Mouse (Mus musculus): ENCODE results near the gene Qser1. TPM values are rescaled to one million over a fixed set of nuclear protein-coding genes. Genes with fewer than 3 reads are reported as not detected.
"Not testable (repeated sequence)": the region's sequence is repeated elsewhere in the genome, so short reads cannot be mapped to it uniquely, and the experiment has no call there.

Qser1 gene
- 6.1 and 6.9 TPM in 2 replicates for polyA plus RNA-seq (2012; rRNA removed)

DNA sequence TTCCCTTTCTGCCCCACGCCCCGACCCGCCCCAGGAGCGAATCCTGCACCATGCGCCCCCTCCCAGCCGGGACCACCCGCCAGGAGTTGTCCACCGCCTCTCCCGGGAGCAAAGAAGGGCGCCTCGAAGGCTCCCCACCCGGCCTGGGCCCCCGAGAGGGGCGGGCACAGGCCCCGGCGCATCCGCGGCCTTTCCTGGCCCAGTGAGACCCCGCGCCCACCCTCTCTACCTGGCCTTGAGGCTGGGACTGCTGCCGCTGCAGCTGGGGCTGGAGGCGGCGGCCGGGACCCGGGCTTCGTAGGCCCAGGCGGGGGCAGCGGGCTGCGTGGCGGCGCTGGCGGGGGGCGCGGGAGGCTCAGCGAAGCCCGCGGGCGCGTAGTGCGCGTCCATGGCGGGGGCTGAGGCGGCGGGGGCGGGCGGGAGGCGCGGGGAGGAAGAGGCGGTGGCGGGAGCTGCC, at the start of gene Qser1:
Qser1 (minus strand) TSS at position 390 of the 457 bp plus-strand sequence.
- DNase-seq (ENCODE audit: extremely low spot score in 1 of 2, low spot score in 1 of 2): no peak

DNA sequence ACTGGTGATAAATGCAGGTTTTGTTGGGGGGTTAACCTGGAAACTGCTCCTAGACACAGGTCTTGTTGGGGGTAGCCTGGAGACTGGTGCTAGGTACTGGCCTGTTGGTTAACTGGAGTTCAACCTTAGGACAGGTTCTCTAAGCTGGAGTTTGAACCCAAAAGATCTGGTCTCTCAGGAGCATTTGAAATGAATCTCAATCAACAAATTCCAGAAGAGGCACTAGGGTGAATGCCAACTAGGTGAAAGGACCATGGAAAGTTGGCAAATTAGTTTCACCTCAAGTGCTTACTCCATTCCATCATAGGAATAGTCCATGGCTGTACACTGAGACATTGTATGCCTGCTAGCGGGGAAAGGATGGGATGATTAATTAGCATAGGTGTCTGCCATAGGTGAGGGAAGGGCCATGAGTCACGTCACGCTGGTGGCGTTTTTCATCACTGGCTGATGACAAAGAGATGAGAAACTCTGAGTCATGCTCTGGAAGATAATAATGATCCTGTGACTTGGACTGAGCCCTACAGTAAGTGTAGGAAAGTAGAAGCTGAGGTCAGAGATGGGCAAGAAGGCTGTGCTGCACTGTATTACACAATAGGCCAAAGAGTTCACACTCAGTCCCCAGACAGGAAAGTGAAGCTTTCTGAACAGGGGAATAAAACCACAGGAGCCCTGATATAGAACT, 47.8 kb upstream of the Qser1 start:
- no peak for DNase-seq (ENCODE audit: extremely low spot score in 1 of 2, low spot score in 1 of 2)

DNA sequence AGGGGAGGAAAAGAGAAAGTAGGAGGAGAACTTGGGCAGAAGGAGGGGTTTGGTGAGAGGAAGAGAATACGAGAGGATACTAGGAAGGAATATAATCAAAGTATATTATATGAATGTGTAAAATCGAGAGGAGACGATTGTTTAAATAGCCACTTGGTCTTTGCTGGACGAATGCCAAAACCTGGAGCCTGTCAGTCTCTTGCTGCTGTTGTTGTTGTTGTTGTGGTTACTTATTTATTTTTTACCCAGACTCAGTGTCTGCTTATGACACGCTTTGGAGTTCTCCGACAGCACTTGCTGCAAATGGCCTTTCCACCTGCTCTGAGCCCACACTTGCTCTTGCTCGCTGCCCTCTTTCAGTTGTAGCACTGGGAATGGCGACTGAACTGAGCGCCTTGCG, 43.9 kb upstream of the Qser1 start:
- DNase-seq (ENCODE audit: extremely low spot score in 1 of 2, low spot score in 1 of 2): no peak

DNA sequence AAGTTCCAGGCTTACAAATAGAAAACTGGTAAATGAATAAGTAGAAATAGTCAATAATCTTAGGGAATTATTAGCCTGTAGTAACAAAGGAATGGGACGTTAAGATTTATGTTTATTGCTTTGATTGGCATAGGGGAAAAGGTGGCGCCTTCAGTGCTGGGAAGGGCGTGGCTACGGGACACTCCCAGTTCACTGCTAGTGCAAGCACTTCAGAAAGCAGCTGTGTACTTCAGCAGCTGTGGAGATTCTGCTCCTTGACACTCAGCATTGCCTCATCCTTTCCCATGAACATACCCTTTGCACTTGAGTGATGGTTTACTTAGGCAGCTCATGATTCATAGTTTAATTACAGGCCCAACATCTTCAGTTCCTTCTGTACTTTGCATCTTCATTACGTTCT, 42.5 kb upstream of the Qser1 start:
- DNase-seq (ENCODE audit: extremely low spot score in 1 of 2, low spot score in 1 of 2): no peak

DNA sequence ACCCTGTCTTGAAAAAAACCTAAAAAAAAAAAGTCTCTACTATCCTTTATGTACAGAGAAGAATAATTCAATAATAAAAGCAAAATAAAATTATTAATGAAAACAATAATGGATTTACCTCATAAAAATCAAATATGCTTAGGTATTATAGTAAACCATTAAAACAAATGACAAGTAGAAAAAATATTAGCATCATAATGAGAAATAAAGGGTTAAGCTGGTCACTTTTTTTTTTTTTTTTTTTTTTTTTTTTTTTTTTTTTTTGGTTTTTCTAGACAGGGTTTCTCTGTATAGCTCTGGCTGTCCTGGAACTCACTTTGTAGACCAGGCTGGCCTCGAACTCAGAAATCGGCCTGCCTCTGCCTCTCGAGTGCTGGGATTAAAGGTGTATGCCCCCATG, 41.5 kb upstream of the Qser1 start:
- DNase-seq (ENCODE audit: extremely low spot score in 1 of 2, low spot score in 1 of 2): not testable (repeated sequence)

DNA sequence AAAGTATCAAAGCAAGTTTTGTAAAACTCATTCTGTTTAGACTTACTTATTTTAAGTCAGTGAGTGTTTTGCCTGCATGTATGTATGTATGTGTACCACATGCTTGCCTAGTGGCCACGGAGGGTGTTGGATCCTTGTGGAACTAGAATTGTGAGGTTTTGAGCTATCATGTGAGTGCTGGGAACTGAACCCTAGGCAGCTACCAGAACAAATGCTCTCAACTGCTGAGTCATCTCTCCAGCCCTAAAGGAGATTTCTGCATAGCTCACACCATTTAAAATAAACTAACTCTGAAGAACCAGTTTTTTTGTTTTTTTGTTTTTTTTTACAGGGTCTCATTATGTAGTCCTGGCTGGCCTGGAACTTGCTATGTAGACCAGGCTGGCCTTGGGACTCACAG, 39.7 kb upstream of the Qser1 start:
- no peak for DNase-seq (ENCODE audit: extremely low spot score in 1 of 2, low spot score in 1 of 2)

DNA sequence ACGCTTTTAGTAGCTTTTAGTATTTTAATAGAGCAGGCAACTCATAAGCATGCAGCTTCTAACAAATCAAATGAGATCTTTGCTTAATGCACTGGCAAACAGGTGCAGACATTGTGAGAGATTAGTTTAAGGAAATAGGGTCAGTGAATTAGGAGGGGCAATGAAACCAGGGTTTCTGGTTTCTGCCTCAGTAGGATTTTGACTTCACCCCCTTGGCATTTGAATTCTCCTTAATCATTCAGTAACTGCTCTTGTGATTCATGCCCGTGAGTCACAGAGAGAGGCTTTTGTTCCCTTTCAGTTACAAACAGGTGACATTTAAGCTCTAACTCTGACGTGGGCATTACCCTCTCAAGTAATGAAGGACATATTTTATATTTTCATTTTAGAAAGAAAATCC, 39.2 kb upstream of the Qser1 start:
- no peak for DNase-seq (ENCODE audit: extremely low spot score in 1 of 2, low spot score in 1 of 2)

DNA sequence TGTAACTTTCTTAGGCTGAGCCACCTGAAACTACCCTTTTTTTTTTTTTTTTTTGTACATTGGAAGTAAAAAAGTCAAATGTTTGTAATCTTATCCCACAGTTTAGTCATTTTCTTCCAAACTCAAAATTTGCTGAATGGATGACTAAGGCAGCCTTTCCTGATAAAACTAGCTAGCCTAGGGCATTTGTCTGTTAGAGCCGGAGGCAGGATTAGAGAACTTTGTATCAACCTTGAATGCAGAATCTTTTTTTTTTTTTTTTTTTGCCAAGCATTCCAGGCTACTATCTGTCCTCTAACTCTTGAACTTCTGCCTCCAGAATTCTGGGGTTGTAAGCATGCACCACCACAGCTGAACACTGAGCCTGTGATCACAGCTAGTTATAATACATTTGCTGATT, 38.3 kb upstream of the Qser1 start:
- DNase-seq (ENCODE audit: extremely low spot score in 1 of 2, low spot score in 1 of 2): no peak

DNA sequence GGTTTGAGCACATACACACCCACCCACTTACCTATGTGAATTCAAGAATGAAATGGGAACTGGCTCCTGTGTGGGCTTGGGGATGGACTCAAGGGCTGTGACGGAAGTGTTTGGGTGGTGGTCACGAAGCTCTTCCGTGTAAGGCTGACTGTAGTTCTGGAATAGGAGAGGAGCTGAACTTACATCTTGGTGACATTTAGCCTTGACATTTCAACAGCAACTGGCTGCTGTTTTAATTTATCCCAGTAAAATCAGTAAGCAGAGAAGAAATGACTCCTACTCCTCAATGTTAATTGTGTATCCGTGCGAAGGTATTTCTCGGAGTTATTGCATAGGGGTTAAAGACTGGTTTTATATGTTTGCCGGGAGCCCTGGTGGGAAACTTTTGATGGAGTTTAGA, 36.0 kb upstream of the Qser1 start:
- DNase-seq (ENCODE audit: extremely low spot score in 1 of 2, low spot score in 1 of 2): no peak

DNA sequence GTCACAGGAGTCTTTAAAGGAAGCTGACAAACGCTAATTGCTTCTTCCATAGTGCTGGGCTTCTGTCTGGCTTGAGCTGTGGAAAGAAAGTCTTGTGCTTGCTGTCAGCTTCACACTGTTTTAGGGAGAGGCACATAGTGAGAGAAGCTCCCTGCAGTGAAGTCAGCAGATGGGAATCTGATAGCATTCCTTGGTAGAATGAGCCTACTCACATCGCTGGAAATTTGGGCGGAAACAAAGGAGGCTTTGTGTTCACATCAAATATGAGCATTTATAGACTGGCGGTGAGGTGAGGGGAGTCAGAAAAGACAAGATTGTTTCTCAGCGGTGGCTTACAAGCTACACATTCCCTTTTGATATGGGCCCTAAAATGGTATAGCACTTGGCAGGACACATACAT, 35.1 kb upstream of the Qser1 start:
- no peak for DNase-seq (ENCODE audit: extremely low spot score in 1 of 2, low spot score in 1 of 2)

DNA sequence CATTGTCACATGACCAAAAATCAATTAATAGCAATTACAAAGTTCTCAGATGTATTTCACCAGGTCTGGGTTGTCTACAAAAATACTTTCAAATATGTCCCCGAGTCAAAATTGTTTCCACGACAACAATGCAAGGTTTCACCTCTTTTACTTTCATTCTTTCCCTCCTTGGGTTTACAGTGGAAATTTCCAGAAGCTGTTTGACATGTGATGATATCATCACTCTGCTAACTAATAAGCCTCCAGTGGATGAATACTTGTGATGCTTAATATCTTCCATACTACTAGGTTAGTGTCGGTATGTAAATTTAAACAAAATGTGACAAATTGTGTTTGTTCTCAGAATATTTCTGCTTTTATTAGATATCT, 33.4 kb upstream of the Qser1 start:
- no peak for DNase-seq (ENCODE audit: extremely low spot score in 1 of 2, low spot score in 1 of 2)

DNA sequence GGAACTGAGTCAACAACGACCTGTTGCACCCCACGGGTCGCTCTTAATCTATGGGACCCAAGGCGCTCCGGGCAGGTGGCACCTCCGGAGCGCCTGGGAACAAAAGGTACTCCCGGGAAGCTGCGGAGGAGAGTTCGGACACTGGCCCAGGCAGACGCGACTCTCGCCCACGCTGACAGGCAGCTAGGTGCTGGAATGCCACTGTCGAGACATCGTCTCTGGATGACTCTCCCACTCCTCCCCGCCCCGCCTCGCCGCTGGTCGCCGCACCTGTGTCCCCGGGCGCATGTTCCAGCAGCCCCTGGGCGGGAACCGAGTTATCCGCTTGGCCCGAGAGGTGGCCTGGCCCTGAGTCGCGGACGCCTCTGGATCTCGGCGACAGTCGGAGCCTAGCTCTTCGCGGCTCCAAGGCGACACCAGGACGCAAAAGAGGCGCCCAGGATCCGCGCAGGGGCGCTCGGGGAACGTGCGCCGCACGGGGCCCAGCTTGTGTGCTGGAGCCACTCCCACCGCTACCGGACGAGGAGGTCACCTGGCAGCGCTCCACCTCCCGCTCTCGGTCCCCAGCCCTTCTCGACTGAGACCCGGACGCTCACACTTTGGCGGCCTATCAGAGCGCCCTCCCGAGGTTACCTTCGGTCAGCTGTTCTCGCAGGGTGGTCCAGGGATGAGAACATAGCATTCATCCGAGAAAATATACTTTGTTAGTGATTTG, 32.9 kb upstream of the Qser1 start, which contains the start of gene Prrg4:
Prrg4 (minus strand) TSS at position 601 of the 715 bp plus-strand sequence.
- peak in 1 of 2 experiments; percentile 34 for DNase-seq (ENCODE audit: extremely low spot score in 1 of 2, low spot score in 1 of 2)

DNA sequence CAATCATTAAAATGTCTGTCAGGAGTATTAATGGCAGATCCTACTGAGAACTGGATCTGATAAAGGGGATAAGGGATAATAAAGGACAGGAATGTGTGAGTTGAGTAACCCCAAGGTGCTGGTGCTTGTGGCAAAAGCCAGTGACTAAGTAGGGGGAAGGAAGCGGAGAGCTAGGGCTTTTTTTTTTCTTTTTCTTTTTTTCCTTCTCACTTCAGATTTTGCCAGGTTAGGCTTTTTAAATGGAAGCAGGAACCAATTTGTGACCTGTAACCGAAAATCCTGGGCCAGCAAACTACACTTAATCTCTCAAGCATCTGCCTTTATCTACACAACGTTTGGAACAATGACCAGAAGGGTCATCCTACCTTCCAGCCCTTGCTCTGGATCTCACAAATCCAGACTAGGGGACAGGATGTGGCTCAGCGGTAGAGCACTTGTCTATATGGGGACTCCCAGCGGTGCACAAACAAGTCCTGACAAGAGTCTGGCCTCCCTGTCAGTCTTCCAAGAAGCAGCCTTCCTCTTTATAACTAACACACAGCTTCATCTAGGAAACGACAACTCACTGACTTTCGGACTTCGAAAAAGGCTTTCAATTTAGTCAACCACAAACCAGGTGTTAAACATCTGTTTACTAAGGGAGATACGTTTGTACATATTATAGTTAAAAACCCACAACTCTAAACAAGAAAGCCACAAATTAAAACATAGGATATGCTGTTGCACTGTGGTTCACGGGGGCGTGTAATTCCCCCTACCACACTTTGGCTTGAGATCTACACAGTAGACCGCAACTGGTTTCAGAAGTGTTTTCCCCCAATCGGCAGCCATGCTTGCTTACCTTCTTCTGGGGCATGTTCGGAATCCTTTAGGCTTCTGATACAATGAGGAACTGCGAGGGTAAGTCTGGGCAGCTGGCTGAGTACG, 31.9 kb upstream of the Qser1 start:
- DNase-seq (ENCODE audit: extremely low spot score in 1 of 2, low spot score in 1 of 2): no peak

DNA sequence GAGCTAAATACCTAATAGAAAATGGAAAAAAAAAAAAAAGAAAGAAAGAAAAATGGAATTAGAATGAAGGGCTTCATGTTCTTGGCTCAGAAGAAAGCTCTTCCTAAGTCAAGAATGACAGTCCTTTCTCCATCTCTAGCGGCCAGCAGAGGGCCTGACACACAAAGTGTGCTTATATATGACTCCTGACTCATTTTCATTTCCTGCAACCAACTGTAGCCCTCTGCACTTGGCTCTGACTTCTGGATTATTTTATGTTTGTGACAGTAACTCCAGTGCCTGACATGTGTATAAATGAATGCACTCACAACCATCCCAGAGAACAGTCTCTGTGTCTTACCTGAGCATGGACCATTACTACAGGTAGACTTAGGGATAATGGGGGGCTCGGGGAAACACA, 31.1 kb upstream of the Qser1 start:
- DNase-seq (ENCODE audit: extremely low spot score in 1 of 2, low spot score in 1 of 2): peak in 1 of 2 experiments; percentile 17

DNA sequence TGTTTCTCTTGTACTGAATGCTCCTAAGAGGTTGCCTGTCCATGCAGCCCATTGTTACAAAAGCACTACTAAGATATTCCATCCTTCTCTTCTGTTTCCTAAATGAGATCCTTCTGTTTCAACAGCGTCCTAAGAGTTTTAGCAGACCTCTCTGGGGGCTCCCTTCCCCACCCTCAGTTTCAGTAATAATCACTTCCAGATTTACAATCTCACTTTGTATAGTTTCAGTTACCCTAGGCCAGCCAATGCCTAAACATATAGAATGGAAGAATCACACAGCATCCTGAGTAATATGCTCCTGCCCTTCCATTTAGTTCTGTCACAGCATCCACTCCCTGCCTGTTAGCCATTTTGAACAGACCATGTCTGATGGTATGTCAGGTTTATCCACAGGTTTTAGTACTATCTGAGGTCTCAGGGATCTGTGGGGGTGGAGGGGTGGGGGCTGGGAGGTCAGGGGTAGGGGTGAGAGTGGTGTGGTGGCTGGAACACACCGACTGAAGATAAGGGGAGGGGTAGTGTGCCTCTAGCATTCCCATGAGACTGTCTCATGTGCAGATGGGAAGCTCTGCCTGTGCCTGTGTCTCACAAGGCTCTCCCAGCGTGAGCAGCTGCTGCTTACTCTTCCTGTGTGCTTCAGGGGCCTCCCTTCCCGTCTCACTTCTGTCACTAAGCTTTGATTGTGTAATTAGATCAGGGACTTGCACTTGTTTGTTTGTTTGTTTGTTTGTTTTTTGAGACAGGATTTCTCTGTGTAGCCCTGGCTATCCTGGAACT, 30.3 kb upstream of the Qser1 start:
- DNase-seq (ENCODE audit: extremely low spot score in 1 of 2, low spot score in 1 of 2): no peak

DNA sequence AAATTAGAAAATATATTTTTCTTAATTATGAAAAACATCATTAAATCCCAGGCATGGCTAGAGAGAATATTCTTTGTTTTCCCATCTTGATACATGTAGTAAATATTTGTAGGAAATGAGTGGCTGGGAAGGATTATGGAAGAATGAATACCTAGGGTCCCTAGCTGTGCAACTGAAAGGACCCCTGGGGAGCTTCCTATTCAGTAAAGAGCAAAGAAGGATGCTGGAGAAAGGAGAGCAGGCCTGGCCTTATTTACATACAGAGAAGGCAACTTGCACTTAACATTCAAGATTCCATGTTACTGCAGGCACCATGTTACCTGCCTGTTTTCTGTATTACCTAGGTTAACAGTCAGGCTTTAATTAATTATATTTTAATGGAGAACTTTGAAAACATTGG, 26.0 kb upstream of the Qser1 start:
- no peak for DNase-seq (ENCODE audit: extremely low spot score in 1 of 2, low spot score in 1 of 2)

DNA sequence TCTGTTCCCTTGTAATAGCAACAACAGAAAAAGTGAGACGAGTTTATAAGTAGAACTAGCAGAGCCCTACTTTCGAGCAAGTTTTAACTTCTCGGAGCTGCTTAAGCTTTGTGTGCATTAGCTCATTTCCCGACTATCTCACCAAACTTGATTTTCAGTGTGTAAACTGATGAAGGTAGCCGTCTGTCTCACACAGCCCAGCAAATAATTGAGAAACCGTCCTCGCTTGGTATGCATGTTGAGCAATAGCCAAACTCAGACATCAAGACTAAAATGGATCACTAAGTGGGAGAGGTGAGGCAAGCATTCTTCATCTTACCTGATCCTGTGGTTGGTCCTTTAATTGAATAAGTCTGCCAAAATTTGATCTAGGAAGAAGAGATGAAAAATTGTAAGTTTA, 25.2 kb upstream of the Qser1 start:
- DNase-seq (ENCODE audit: extremely low spot score in 1 of 2, low spot score in 1 of 2): no peak

DNA sequence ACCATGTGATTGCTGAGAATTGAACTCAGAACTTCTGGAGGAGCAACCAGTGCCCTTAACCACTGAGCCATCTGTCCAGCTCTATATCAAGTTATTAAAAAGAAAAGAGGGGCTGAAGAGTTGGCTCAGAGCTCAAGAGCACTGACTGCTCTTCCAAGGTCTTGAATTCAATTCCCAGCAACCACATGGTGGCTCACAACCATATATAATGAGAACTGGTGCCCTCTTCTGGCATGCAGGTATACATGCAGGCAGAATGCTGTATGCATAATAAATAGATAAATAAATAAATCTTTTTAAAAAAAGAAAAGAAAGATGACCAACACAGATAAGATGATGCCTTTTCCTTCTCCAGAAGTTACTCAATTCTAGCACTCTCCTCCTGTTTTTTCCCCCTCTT, 24.4 kb upstream of the Qser1 start:
- DNase-seq (ENCODE audit: extremely low spot score in 1 of 2, low spot score in 1 of 2): no peak

DNA sequence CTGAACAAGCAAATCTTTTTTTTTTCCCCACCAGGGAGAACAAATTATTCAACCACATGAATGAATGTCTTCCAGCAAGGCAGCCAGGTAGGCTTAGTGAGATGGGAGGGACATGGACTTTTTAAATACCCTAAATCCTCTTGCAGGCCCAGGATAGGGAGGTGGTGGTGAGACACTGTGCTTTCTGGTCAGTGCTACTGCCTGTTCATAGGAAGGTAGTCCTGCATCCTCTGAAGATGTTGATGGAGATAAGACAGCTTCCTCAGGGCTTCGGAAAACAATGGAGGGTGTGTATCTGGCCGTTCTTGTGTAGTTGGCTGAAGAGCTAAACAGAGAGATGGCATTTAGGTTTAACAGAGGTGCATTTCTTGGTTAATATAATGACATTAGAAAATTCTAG, 15.9 kb upstream of the Qser1 start:
- no peak for DNase-seq (ENCODE audit: extremely low spot score in 1 of 2, low spot score in 1 of 2)

DNA sequence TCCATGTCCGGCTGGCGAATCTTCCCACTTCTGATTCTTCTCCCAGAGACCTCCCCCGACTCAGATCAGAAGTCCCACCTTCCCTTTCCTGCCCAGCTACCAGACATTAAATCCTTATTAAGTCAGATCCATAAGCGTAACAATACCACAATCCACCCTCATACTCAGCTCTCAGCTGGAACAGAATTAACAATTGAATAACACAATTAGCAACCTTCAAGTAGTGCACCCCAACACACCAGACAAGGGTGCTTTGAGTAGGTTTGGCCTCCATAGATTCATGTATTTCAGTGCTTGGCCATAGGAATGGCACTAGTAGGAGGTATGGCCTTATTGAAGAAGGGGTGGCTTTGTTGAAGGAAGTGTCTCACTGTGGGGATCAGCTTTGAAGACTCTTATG, 9.6 kb upstream of the Qser1 start:
- no peak for DNase-seq (ENCODE audit: extremely low spot score in 1 of 2, low spot score in 1 of 2)

Data from frontal cortex, adult 2 months (tissue).